Mouse (Mus musculus) cerebellum, postnatal 36 days (tissue): ENCODE measurements around the gene Zc3h12c.

ENCODE experiments used
- DNase-seq, 2 experiments: peaks; one replicate each; pipeline ENCODE4 v3.0.0; 2021 to 2022; ENCODE audit warnings: mixed read lengths in 2 of 2

Zc3h12c gene

DNA sequence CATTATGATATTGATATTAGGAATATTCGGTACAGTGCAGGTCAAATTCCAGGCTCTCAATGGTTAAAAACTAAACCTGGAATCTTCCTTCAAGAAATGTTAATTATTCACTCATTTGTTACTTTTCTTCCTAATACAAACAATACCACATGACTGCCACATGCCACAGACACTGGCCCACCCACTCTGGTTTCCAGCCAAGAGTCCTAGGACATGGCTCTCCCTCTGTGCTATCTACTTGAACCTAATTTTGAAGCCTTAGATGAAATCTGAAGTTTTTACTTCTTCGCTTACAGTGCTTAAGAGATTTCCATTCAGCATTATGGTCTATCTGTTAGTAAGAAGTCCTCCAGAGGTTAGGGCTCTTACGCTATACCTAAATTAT lies 2.7 kb downstream of the Zc3h12c start:
- no peak for DNase-seq

DNA sequence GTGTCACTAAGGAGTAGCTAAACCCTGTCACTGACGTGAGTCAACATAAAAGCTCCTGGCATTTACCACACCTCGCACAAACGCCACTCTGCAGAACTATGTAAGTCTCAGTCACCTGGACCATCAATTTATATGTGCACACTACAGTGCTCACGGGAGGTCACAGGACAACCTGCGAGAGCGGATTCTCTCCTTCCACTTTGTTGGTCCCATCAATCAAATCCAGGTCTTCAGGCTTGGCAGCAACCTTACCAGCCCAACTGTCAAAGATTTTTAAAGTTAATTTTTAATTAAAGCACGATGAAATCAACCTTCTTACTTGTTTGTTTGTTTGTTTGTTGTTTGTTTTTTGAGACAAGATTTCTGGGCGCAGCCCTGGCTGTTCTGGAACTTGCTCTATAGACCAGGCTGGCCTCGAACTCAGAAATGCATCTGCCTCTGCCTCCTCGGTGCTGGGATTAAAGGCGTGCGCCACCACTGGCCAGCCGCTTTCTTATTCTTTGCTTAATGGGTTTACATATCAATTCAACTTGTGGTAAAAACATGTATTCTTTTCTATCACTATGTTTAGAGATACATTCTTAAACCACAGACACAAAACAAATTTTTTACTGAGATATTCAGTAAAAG lies 3.2 kb downstream of the Zc3h12c start:
- DNase-seq = no peak

DNA sequence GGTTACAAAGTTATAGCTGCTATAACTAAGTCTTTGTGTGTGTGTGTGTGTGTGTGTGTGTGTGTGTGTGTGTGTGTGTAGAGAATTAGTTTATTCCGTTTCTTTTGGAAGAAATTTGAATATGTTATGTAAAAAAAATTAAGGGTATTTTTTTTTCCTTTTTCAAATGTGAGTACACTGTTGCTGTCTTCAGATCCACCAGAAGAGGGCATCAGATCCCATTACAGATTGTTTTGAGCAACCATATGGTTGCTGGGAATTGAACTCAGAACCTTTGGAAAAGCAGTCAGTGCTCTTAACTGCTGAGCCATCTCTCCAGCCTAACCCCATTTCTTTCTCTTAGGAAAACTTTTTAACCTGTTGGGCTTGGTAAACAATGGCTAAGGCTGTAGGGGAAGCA lies 7.9 kb downstream of the Zc3h12c start:
- no peak for DNase-seq

DNA sequence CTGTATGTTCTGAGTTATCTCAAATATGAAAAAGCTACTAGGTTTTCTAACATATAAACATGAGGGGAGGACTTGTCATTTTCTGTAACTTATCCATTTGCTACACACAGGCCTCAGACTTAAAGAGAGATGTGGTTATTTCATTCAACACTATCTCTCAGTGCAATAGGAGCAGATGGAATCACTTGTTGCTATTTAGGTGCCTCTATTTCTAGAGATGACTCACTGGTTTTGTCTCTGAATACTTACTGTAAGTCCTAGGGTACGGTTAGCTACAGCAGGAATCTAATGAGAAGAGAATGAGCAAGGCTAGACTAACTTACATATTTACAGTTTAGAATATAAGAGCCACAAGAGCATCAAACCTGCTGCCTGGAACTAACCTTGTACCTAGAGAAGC lies 9.8 kb downstream of the Zc3h12c start:
- DNase-seq = no peak

DNA sequence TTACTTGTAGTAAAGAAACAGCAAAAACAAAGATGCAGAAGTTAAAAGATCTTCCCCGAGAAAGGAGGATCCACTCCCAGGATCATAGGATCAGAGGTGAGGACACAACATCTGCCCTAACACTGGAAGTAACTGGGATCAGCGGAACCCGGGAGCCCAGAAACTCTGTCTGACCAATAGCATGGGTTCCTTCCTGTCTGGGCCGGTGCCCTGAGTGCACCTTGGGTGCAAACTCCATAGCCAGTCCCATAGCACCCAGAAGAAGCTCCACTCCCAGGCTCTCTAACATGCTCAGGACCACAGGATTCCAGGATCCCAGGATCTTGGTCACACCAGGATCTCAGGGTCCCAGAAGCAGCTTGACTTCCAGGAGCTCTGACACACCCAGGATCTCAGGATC lies 13.0 kb downstream of the Zc3h12c start:
- no peak for DNase-seq

DNA sequence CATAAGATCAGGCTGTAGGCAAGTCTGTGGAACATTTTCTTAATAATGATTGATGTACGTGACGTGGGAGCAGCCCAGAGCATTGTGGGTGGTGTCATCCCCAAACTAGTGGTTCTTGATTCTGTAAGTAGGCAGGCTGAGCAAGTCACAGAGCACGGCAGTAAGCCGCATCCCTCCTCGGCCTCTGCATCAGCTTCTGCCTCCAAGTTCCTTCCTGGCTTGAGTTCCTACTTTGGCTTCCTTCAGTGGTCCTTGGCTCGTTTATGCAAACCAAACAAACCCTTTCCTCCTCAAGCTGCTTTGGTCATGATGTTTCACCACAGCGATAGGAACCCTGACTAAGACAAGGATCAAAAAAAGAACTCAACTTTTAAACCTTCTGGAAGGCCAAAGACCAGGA lies 14.1 kb downstream of the Zc3h12c start:
- no peak for DNase-seq

DNA sequence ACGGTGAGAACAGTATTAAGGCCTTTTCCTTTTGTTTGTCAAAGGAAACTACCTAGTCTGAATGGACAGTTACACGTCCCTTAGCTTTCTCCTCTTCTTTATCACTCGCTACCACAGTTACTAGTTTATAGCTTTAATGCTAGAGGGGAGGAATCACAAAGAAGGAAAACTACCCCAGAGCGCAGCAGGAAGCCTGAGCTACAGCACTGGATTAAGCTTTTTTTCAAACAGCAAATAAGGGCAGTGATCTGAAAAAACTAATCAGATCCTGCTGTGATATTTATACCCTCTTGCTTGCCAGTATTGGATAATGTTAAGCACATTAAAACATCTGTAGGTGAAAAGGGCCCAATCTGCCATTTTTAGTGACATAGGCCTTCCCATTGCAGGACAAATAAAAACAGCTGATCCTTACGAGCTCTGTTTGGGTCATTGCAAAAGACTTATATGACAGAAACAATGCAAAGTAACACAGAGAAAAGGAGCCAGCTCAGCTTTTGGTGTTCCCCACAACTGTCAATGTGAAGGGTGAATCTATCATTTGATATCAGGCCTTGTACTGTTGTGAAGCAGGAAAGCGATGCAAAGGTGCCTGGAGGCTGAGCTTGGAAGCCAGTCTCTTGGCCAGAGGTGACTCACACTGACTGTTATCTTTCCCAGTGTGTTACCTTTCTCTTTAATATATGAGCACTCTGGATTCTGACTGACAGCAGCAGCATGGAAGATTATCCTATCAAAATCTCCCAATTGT lies 16.1 kb downstream of the Zc3h12c start:
- no peak for DNase-seq

DNA sequence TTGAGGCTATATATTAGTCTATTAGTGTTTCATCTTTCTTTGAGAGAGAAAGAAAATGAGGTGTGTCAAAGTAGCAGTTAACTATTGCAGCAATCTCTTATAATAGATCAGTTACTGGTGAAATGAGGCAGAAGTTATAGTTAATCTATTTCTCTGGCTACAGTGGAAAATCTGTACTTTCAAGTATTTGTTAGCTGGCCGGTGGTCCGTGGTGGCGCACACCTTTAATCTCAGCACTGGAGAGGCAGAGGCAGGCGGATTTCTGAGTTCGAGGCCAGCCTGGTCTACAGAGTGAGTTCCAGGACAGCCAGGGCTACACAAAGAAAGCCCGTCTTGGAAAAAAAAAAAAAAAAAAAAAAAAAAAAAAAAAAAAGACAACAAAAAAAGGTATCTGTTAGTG lies 18.6 kb downstream of the Zc3h12c start:
- DNase-seq = no peak

DNA sequence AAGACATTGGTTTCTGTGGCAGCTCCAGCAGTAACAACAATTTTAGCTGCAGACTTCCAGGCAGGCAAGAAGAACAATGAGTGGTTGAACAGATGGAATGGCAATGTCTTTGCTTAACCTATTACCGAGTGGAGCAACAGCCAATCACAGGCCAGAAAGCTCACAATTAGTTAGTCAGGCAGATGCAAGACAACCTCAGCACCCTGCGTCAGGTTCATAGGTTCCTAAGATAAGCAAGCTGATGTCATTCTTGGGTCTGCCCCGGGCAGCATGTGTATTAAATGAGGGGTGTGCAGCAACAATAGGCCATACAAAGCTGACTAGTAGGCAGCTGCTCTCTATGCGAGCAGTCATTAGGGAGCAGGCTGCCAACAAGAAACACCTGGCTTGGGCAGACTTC lies 19.1 kb downstream of the Zc3h12c start:
- DNase-seq = no peak

DNA sequence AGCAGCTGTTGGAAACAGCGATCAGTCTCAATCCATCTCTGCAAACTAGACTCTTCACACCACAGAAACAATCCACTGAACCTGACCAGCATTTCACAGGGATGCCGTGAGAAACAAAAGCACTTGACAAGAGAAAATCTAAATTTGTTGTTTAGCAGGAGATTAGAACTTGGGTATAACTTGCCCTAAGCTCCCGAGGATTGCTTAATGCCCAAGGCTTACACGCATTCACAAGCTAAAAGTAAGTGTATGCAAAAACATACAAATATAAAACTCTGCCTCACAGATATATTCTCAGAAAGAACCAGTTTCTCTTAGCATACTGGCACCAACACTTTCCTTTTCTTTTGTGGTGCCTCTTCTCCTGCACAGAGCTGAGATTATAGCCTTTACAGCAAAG lies 19.5 kb downstream of the Zc3h12c start:
- no peak for DNase-seq

DNA sequence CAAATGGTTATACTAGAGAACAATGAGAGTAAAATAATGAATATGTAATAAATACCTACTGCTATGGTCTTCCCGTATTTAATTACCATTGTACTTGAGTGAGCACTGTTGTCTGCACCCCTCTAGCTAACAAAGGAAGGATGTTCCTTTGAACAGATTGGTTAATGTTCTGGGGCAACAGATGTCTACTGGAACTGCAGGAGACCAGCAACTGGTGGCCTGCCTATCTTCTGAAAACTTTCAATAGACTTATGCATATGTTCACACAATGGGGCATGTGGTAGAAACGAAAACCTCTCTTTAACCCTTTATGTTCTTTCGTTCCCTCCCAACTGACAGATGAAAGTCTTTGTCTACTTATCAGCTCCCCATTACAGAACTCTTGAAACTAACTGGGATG lies 20.1 kb downstream of the Zc3h12c start:
- DNase-seq = no peak

DNA sequence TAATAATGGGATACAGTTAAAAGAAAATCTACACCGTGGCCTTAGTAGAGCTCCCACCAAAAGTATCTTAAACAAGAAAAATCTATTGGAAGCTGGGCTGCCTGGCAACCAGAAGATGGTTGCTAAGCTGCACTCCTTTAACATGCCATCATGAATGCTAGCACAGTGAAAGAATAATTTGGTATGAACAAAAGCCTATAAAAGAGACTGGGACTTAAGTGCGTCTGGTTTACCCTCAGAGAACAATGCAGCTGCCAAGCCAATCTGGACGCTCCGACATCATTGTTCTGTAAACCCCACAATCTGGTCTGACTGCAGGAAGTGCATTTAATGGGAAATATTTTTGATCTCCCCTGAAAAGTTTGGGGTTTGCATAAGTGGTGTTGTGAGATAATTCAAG lies 22.1 kb downstream of the Zc3h12c start:
- DNase-seq = no peak

DNA sequence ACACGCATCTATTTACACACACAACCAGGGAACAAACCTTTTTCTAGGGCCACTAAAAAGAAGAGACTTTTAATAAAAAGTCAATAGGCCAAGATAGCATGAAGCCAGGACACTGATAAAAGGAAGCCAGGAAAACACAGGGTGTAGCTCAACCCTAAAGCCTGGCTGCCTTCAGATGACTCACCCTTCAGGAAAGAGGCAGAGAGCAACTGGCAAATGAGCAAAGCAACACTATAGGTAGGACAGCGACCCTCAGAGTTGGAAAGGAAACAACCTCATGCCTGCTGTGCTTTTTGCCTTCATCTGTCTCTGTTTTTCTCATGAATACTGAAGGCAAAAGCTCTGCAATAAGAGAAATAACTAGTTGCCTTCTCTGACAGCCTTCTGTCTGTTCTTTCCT lies 35.6 kb downstream of the Zc3h12c start:
- peak in 1 of 2 experiments; percentile 17 for DNase-seq

DNA sequence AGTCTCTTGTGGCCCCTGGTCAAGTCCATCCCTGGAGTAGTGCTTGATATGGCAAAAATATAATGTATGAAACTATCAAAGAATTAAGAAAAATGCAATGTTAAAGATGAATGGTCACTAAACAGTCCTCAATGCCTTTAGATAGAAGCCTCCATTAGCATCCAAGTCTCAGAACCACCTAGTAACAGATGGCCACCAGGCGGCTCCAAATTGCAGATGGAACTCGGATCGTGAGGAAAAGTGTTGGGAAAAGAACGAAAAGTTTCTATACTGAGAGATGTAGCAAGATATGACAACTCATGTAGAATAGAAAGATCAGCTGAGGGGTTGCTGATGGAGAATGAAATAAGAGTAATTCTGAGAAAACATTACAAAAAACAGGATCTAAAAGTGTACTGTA lies 38.0 kb downstream of the Zc3h12c start:
- peak; percentile 32 to 43 for DNase-seq

DNA sequence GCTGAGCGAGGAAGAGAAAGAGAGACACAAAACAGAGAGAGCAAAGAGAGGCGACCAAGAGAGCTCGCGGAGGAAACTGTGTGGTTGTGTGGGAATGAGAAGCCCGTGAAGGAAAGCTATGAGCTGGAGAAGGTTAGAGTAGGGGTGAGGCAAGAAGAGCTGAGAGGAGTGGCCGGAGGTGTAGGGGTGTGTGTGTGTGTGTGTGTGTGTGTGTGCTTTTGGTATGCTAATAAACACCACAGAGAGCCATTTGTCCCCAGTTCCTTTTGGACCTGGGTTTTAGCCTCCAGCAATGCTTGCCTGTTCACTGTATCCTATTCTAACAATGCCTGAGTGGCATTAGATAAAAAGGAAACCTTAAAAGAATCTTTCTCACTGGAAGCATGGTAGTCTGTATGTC lies 43.1 kb downstream of the Zc3h12c start:
- DNase-seq = no peak

DNA sequence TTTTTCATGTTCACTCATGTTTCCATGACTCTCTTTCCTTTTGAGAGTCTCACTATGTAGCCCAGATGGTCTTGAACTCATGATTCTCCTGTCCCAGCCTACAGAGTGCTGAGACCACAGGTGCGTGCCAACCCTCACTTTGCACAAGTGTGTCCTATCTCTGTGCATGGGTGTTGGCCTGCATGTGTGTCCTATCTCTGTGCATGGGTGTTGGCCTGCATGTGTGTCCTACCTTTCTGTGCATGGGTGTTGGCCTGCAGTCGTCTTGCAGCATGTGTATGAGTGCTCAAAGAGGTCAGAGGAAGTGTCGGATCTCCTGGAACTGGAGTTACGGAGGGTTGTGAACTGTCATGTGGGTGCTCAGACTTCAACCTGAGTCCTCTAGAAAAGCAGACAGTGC lies 49.2 kb downstream of the Zc3h12c start:
- DNase-seq = no peak

DNA sequence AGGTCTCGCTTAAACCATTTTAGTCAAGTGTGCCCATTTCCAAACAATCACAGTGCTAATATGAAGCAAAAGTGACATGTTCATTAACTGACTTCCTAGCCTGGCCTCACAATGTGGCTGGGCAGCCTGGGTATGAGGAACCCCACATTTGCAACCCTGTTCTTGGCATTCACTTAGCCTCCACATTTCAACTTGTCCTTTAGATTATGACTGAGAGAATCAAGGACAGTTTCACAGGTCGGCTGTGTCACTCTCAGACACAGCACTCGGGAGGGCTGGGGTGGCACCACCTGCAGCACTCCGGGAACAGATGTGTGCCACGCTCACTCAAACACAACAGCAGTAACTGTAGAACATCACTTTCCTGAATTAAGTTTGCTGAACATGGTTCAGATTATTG lies 55.3 kb downstream of the Zc3h12c start:
- no peak for DNase-seq

DNA sequence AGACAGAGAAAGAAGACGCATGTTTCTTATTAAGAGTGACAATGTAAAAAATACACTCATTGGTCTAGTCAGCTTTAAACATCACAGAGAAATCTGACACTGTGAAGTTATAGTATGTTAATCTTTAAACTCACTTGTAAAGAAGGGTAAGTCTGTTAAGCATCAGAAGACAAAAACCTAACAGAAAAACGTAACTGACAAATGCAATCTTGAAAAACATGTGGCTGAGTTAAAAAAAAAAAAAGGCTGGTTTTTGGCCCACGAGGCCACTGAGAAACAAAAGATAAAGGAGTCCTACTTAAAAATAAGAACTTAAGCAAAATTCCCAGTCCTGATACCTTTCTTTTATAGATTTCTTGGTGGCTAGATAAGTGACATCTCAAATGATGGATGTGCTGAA lies 57.6 kb downstream of the Zc3h12c start:
- DNase-seq = no peak

DNA sequence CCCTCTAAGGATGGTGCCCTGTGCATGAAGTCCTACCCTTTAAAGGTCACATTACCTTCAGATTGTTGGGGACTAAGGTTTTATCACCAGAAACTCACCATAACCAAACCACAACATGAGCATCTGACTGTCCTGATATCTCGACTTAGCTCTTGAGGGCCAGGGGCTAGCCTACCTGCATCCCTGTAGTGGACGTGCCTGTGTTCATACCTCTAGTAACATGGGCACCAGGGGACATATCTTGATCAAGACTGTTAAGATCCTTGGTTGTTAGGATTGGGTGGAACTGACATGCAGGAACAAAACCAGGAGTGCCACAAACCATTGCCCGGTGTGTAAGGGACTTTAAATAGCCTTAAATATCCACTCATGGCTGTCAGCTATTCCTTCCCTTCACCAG lies 61.2 kb downstream of the Zc3h12c start:
- no peak for DNase-seq

DNA sequence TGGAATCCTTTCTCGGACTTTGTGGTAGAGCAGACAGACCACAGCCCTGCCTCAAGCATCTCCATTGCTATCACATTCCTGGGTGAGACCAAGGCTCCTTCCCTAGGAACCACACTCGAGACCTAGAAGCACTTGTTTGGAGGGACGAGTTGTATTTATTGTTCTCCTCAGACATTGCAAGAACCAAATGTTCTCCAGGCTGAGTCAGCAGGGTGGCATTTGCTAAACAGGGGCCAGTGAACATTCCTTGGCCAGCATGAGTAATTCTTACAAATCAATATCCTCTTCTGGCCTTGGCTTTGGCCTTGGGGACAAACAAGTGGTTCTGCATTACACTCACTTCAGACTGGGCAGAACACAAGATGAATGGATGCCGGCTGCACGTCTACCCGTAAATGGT lies 62.9 kb downstream of the Zc3h12c start:
- DNase-seq = no peak

DNA sequence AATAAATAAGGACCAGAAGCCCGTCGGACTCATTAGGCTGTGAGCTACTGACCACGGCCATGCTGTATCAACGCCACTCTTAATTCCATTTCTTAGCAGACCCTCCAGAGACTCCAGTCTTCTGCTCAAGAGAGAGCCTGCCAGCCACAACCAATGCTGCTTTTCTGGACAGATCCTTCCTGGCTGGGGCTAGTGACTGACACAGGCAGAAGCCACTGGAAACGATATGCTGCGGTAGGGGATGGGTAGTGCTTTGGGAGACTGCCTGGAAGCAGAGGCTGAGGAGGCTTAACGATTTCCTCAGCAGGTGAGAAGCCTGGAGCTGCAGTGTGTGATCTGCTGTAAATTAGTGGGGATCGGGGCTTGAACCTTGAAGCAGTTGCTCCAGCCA lies 64.2 kb downstream of the Zc3h12c start:
- no peak for DNase-seq

DNA sequence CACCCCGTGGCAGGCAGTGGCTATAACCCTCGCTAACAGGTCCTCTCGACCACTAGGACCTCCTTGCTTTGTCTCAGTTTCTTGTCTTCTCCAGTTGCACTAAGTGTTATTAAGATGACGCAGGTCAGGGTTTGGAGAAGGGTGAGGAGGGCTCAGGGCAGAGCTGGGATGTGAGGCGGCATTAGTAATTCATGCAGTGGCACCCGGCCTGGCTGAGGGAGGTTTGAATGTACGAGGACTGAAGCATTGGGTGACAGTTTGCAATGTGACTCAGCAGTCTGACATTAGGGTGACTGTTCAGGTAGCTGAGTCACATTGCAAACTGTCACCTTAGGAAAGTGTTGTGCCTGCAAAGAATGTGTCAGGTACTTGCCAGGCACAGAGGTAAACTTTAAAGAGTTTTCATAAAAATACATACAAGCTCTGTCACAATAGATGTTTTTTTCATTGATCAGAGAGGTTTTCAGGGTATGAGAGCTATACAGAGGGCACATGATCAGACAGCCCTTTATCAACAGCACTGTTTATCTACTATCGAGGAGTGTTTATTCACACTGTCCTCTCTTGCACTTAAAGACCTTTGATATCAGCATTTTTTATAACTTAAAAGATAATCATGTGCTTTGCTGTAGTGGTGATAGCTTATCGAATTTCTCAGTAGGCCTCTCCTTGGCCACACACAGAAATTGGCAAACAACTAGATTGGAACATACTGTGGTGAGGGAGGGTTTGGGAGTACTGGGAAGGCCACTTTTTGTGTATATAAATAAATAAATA lies 64.7 kb downstream of the Zc3h12c start:
- no peak for DNase-seq

DNA sequence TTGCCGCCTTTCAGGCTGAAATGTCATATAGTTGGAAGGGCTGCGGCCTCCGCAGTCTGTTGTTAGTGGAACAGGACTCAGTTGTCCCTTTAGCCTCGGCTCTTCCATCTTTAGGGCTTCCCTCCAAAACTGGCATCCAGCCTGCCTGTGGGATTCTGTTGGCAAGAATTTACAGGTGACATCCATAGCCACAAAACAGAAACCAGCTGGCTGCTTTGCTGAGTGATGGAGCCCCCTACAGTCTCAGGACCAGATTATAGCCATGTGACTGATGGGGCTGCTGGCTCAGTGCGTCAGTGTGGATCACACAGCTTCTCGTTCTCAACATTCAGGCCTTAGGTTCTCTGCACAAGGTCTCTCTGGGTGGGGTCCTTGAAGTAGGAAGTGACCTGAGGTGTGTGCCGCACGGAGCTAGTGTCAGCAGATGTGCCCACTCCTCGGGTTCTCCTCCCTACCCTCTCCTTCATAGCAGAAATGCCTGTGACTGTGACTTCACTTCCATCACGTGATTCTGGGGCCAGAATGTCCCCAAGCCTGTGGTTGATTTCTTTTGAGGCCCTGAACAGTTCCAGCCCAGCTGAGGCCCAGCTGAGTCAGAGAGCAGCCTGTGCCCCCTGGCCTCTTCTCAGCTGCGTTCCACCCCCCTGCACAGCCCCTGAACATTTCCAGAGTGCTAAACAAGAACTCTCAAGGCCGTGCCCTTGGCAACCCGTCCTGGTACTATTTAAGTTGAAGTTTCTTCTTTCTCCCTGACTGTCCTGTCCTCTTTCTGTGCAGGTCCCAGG lies 66.1 kb downstream of the Zc3h12c start:
- peak; percentile 54 to 55 for DNase-seq
